Mouse (Mus musculus) megakaryocyte, adult 5-6 weeks (primary cell): ENCODE results near the gene Samd14. TPM values are rescaled to one million over a fixed set of nuclear protein-coding genes. Genes with fewer than 3 reads are reported as not detected.

Source experiments
- ATAC-seq: 2 replicates; pipeline ENCODE4 v1.8.0; 2016; ENCODE audit warnings: mild to moderate bottlenecking, inconsistent platforms; ENCODE audit not compliant: poor library complexity, severe bottlenecking
- total RNA-seq, 2 experiments: library from RNA; stranded (forward) in 1 of 2; stranded (reverse) in 1 of 2; fragments of 153-499, 151-499 nt in 1 of 2; fragments of 221-1000, 200-1000 nt in 1 of 2; gene quantifications; 2 replicates each; pipeline versions ENCODE4 v1.2.3 to v1.2.4; 2015 to 2017

Samd14 gene
- total RNA-seq, 2 experiments from 2014 or later, result 0.18 to 0.74 TPM

DNA sequence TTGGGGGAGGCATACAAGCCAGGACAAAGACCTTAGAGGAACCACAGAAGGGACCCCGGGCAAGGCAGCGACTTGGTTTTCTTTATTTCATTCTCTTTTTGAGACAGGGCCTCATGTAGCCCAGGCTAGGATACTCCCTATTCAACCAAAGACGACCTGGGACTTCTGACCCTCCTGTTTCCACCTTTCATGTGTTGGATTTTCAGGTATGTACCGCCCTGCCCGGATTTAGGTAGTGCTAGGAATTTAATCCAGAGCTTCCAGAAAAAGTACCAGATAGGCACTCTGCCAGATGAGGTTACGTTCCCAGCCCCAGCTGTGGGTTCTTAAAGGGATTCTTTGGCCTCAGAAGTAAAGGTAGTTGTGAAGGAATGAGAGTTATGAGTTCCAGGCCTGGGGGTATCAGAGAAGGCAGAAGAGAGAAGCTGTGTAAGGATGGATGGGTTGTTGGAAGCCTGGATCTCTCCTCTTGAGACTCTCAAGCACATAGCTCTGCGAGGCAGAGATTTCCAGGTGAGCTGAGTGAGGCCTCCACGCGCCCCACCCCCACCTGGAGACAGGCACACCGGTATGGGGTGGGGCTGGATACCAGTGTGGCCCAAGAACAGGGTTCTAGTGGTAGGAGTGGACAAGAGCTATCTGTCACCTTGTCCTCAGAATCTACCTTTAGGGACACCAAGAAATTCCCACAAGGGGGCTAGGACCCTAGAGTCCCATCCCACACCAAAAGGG, 59.7 kb downstream of the Samd14 start:
- ATAC-seq, result no peak

DNA sequence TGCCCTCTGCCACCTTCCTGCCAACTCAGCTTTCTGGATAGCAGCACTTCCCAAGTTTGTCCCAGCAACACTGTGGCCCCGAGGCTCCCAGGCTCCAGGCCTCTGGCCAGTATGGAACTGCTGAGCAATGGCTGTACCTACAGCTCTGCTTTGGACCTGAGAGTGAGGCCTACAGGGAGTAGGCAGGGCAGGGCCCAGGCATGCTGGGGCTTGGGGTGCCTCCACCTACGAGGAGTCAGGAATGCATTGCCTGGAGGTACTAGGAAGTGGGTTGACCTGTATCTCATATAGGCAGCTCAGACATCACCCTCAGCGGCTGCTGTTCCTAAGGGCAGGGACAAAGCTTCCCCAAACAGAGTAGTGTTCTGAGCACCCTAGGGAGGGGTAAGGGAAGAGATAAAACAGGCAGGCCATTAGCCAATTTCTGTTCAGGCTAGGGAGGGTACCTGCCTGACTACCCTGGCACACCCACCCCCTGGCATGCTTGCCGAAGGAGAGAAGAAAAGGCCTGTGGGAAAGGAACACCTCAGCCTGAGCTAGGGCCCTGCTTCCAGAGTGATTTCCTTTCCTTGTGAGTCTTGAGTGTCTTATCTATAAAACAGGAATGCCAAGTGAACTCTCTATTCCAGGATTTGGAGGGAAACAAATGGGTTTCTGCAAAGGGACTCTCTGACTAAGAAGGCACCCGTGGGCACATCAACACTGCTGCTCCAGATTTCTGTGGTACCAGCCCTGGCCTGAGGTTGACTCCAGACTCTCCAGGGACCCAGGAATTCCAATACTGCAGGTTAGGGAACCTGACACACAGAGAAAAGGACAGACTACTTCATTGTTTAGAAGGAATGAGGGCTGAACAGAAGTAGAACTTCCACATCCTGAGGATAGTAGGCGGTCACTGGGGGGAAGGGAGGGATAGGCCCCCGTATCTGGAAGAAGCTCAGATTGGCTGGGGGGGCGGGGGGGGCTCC, 60.7 kb downstream of the Samd14 start:
- no peak for ATAC-seq

DNA sequence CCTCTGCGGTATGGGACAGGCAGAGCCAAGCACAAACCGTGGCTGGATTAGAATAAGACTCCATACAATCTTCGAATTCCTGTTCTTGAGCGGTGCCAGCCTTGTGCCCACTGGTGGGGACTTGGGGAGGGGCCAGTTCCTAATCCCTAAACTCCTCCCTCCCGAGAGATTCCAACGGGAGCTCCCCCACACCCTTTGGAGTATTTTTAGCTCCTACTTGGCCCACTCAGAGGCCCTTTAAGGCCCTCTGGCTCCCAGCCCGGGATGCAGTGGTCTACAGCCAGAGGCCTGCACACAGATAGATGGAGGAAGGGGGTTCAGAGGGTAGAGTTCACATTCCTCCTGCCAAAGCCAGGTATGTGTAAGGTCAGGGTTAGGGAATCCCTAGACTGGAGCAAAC, 61.6 kb downstream of the Samd14 start:
- ATAC-seq, result no peak

GRCm38 (mm10) chr11:95072136-95072535, 62.5 kb downstream of the Samd14 start:
- no peak for ATAC-seq

DNA sequence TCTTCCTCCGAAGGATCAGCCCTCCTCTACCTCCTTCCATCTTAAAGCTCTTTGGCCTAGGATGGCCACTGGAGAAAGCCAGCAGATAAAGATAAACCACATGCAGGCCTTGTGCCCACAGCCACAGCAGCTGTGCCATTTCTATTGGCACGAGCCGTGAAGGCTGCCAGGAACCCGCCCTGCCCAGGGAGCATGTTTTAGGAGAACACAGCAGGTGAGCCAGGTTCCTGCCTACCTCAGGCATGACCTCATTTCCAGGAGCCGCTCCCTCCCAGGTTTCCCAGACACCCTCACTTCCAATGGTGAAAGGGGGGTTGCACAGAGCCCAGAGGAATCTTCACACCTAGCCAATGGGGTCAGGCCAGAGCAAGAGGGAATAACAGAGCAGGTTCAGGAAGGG, 63.1 kb downstream of the Samd14 start:
- no peak for ATAC-seq

DNA sequence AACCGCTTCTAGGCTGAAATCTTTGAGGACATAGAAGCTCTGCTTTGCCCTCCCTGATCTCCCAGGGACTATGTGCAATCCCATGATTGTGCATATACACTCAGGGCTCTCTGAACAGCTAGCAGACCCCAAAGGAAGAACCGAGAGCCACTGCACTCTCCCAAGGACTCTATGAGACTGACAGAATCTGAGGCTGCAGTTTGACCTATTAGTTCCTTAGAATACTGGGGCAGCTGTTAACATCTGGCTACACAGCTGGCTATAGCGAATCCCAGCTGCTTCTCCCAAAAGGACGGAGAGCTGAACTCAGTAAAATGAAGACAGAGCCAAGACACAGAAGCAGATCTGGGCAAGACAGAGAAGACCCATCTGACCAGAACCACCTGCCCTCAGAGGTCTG, 64.2 kb downstream of the Samd14 start:
- ATAC-seq, result no peak

DNA sequence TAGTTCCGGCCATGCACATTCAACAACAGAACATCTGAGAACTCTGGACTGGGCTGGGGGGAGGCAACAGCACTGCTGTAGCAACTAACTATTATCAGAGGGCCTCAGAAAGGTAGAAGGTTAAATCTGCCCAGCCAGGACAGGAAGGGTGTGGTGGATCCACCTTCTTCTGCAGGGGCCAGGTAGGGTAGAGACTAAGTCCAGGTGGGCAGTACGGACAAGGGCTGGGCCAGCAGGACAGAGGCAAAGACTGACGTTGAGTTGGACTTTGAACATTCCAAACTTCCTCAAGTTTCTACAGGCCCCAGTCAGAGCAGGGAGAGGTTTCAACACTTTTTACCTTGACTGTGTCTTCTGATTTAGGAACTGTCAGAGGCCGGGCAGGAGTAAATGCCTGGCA, 65.0 kb downstream of the Samd14 start:
- ATAC-seq, result no peak

DNA sequence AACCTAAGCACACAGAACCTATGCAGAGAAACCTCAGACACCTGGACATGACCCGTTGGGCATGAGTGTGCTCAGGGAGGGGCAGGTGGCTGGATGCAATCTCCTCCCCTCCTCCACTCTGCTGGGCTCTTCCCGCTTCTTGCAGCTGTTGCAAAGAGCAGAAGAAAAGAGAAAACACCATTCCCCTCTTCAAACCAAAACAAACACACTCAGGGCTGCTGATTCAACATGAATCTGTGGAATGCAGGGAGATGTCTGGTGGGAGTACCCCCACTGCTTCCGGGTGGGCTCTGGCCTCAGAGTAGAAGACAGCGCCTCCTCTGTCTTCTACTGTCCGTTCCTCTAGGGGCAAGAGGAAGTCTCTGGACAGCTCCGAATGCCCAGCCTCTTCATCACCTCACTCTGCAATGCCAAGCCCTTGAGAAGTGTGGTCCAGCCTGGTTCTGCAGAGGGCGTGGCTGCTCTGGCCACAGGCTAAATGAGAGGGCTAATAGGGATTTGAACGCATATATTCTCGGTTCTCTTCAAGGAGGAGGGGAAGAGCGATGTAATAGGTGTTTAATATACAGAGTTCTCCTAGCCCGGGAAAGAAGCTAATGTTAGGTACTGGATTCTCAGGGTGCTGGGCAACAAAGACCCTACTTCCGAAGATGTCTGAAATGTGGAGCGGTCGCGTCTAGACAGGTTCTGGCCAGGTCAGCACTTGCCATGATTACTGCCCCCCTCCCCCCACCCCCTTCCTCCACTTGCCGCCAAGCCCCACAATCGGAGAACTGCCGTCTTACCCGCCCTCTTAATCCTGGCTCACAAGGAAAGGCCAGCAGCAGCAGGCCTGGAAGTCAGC, 65.7 kb downstream of the Samd14 start:
- ATAC-seq, result no peak

Other genes with a start within 250 kb of the Samd14 start
- gene Tmem92, start 227.2 kb upstream of the Samd14 start, total RNA-seq (2015), result not detected in 2 replicates
- gene Tmem92, start 227.2 kb upstream of the Samd14 start, total RNA-seq (2017), result not detected in 2 replicates
- gene Col1a1, start 73.7 kb upstream of the Samd14 start, total RNA-seq (2015), result 0.36 and 0.42 TPM in 2 replicates
- 0.49 and 4.8 TPM in 2 replicates for gene Col1a1, start 73.7 kb upstream of the Samd14 start, total RNA-seq (2017)
- not detected in 2 replicates for gene Hils1, start 42.3 kb upstream of the Samd14 start, total RNA-seq (2015)
- gene Hils1, start 42.3 kb upstream of the Samd14 start, total RNA-seq (2017), result not detected in 2 replicates
- not detected in 2 replicates for gene Sgca, start 33.6 kb upstream of the Samd14 start, total RNA-seq (2015)
- gene Sgca, start 33.6 kb upstream of the Samd14 start, total RNA-seq (2017), result not detected in 2 replicates
- gene Ppp1r9b, start 18.8 kb upstream of the Samd14 start, total RNA-seq (2015), result 73.7 and 76.7 TPM in 2 replicates
- gene Ppp1r9b, start 18.8 kb upstream of the Samd14 start, total RNA-seq (2017), result 155 and 158 TPM in 2 replicates
- gene Pdk2, start 31.5 kb downstream of the Samd14 start, total RNA-seq (2015), result 4.5 and 6.3 TPM in 2 replicates
- gene Pdk2, start 31.5 kb downstream of the Samd14 start, total RNA-seq (2017), result 0.73 and 1.7 TPM in 2 replicates
- 0.09 TPM in 1 of 2 replicates, not detected in the other for gene Itga3, start 66.9 kb downstream of the Samd14 start, total RNA-seq (2015)
- 0.24 TPM in 1 of 2 replicates, not detected in the other for gene Itga3, start 66.9 kb downstream of the Samd14 start, total RNA-seq (2017)
- 0.04 TPM in 1 of 2 replicates, not detected in the other for gene Dlx3, start 110.2 kb downstream of the Samd14 start, total RNA-seq (2015)
- gene Dlx3, start 110.2 kb downstream of the Samd14 start, total RNA-seq (2017), result not detected in 2 replicates
- gene Dlx4, start 136.4 kb downstream of the Samd14 start, total RNA-seq (2015), result not detected in 2 replicates
- not detected in 2 replicates for gene Dlx4, start 136.4 kb downstream of the Samd14 start, total RNA-seq (2017)